Mouse (Mus musculus) 416B (cell line): ENCODE measurements around the gene Cyp2d26.
A peak's percentile ranks its signal among the peaks of the same experiment; 100 is the strongest.
"Not testable (repeated sequence)": the region's sequence is repeated elsewhere in the genome, so short reads cannot be mapped to it uniquely, and the experiment has no call there.

Source experiments
- DNase-seq: peaks from one replicate; pipeline ENCODE4 v3.0.0; 2011; ENCODE audit warnings: low read depth

Gene Cyp2d26

DNA sequence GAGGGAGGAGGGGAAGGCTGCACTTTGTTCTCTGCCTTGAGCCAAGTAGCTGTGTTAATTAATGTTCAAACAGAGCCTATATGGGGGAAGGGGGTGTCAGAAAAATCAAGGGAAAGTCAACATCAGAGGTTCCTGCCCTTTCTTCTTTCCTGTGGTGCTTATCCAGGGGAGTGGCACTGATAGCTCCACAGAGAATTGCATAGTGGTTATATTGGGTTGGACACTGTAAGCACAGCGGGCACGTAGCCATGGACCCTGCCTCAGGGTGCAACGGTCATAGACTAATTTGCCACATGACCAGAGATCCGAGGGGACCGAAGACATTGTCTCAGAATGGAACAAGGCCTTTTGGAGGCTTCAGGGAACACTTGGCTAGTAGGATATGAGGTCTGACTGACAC, at the start of gene Cyp2d26:
Gene Cyp2d26 (minus strand): TSS at position 18 of the 400 bp plus-strand sequence.
- no peak for DNase-seq

DNA sequence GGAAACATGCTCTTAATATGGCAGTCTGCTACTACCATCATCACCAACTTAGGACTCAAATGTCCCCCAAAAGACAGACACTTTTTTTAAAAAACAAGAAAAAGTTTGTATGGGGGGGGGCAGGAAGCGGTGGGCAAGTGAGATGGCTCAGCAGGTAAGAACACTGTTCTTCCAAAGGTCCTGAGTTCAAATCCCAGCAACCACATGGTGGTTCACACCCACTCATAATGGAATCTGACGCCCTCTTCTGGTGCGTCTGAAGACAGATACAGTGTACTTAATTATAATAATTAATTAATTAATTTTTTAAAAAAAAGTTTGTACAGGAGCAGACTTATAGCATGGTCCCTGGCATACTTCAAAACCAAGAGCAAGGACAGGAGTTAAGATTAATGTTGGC, 45.1 kb upstream of the Cyp2d26 start:
- DNase-seq, result no peak

DNA sequence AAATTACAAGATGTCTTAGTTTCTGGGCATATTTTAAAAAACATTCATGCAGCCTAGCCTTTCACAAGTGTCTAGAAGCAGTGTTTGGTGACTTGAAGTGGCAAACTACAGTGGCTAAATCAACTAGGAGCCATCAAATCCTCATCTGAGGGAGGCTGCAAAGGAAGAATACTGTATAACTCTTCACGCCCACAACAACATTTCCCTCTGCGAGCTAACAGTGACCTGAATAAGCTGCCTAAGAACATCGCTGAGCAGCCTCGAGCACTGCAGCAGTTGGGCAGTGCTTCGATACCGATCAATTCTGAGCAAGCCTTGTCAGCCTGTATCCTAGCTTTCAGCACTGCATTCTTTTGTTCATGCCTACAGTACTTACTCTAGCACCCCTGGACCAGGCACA, 35.8 kb upstream of the Cyp2d26 start:
- no peak for DNase-seq

DNA sequence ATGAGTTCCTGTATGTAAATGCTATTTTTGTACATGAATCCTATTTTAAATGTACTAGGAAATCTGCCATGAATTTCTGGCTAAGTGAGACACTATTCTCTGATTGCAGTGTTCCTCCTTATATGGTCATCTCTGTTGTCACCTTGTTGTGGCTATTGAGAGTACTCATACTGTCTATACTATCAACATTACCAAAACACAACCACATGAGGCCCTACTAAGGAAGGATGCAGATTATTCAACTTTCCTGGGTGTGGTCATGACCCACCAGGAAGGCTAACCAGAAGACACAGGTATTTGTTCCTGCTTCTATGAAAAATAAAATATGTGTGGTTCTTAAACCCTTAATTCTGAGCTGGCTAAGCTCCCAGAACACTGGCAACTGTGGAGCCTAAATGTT, 31.8 kb upstream of the Cyp2d26 start:
- DNase-seq, result peak; percentile 58

DNA sequence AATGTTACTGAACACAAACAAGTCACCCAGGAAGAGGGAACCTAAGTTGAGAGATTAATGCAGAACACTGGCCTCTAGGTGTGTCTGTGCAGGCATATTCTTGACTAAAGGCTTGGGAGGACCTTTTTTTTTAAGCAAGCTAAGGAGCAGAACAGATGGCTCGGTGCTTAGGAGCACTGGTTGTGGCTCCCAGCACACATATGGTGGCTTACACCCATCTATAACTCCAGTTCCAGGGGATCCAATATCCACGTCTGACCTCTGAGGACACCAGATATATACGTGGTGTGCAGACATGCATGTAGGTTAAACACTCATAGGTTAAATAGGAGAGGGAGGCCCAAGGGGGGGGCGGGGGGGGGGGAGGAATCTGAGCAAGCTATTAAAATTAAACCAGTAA, 28.3 kb upstream of the Cyp2d26 start:
- DNase-seq, result no peak

DNA sequence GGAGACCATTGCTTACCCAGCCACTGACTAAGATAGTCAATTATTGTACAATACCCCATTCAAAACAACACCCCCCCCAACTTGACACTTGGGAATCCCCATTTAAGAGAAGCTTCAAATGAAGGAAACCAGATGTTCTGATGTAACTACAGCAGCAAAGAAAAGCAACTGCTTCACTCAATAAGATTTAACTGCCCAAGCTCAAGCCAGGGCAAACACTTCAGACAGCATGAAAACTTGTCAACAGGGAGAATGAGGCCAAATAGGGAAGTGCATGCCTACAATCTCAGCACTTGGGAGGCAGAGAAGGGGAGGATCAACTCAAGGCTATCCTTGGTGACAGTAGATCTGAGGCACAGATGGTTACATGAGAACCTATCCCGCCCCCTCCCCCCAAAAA, 27.6 kb upstream of the Cyp2d26 start:
- DNase-seq, result no peak

DNA sequence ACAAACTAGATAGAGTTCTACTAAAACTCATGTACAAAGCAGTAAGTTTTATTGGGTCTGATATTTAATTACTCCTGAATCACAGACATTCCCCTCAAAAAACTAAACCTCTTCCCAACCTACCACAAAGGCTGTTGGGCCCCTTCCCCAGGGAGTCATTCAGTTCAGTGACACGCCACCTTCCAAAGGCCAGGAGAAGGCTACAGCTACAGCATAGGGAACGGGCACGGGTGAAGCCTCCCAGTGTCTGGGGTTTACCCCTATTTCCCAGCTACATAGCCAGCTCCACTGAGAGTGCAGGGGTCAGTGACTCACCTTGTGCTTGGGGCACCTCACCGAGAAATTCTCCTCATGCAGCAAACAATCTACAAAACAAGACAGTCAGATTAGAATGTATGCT, 21.2 kb upstream of the Cyp2d26 start:
- DNase-seq, result no peak

DNA sequence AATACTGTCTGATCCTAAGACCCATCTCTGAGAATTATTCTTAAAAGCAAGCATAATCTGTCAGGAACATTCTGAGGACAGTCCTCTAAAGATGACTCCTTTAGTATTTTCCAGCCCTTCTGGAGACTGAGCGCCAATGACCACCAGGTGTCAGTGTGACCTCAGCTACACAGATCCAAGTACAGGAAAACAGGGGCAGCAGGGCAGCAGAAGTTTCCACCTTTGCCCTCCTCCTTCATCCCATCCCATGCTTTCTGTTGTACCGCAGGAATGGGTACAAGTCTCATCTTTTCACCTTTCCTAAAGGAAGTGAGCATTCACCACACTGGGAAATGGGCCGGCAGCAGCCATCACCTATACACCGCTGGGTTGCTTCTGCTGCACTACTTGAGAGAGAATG, 20.7 kb upstream of the Cyp2d26 start:
- DNase-seq, result peak; percentile 71

DNA sequence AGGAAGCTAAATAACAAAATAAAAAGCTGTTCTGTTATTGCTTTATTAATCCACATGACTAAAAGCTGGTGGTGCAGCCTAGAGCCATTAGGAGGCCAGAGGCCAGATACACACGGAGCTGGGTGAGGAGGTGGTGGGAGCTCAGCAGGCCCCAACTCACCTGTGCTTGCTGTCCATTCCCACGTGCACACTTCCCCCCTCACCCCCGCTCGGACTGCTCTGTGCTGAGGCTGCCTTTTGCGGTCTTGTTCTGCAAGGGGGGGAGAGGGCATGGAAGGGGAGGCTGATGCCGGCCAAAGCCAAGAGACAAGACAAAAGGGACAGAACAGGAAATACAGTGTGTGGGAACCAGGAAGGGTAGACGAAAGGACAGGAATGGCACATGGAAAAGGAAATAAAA, 20.2 kb upstream of the Cyp2d26 start:
- DNase-seq, result no peak

DNA sequence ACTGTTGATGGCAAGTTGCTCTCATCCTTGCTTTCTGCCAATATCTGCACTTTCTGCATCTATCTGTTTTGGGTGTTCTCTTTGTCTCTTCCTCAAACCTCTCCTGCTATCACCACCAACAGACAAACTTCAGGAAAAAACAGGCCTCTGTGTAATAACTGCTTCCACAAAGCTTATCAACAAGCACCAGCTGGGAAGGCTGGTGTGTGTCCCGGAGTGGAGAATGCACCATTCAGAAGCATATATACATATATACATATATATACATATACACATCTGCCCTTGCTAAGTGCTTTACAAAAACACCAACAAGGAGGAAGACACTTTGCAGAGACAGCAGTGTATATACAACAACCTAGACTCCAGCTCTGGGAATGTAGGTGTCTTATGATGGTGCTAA, 16.5 kb upstream of the Cyp2d26 start:
- no peak for DNase-seq

DNA sequence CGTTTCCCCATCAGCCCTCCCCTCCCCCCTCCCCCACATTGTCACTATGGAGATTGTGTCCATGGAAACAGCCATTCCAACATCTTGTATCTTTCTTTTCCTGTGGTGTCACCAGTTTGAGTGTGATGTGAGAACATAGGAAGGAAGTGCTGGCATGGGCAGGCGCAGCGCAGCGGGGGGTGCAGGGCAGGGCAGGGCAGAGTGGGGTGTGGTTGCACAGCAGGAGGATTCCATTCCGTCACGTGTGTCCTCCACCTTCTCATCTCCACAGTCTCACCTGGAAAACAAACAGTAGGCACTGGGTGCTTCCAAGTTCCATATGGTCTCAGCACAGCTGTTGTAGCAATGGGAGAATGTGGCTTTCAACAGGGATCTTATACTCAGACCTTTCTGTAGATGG, 15.4 kb upstream of the Cyp2d26 start:
- no peak for DNase-seq

DNA sequence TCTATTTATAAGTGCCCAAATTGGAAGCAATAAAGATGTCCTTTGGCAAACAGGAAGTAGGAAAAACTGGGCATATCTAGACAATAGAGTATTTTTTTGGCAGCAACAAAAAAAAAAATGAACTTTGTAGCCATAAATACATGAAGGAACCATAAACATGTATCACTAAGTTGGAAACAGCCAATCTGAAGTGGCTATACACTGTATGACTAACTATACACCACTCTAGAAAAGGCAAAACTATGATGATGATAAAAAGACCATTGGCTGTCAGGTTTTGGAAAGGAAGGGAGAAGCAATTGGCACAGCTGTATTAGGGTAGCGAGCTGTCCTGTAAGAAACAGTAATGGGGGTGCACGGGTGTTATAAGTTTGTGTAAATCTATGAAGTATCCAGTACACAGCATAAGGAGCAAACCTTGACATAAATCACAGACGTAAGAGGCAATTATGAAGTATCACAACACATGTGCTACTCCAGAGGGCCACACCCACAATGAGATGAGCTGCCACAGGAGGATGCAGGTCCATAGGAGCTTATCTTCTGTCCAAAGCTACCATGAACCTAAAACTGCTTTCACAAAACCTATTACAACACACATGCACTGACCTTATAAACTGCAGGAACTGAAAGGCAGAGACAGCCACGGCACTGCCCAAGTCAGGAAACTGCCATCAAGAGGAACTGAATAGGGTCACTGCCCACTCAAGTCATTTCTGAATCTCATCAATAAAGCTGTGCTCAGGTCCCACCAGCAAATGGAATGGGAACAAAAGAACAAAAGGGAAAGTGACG, 13.1 kb upstream of the Cyp2d26 start:
- peak; percentile 22 for DNase-seq

DNA sequence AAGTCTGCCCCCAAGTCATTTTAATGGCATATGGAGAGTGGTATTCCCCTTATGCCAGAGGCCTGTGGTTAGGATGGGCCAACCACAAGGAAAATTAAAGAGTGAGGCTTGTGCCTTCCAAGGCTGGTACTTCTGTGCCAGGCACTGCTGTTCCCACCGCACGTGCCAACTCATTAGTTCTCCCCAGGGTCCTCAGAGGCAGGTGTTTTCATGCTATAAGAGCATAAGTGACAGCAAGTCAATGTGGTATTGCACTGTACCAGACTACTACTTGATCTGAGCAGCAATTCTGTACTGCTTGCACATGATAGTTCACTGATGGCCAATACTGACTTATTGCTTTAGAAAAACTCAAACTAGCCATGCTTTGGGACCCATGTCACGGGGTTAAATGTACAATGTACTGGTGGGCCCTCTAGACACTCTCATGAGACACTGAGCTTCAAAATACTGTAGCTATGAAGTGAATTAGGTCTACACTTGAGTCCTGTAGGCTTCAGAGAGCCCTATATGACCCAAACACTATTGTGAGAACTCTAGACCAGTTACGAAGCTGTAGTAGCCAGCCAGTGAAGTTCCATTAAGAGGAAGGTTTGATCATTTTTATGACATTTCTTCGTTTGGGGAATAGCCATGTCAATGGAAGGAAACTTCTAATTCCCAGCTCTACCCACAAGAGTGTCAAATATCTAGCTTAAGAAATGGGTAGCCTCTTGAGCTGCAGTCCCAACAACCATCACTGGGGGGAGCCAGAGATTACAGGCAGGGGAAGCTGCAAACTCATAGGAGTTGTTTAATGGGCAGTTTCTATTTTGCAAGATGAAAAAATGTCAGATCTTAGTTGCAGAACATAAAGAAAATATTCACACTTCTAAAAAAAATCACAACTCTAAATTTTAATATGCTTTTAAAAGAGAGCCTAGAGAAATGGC, 10.9 kb upstream of the Cyp2d26 start:
- peak; percentile 82 for DNase-seq

DNA sequence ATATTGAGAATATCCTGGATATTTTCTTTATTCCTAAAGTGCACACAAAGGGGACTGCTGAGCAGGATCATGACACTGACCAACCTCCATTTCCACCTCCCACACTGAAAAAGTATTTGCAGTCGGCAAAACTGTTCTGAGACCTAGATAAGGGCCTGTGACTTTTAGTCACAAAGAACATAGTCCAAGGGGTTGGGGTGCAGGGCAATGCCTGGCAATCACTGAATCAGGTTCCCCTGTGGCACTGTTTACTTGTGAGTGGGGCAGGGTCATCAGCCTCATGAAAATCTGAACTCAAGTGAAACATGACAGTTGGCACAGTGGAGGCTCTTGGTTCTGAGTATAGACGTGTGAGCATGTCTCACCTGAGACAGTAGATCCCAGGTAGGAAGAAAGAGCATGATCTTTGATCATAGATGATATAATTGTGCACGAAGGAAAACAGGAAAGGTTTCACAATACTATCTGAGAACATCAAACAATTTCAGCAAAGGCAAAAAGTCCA, 1.9 kb upstream of the Cyp2d26 start:
- no peak for DNase-seq

DNA sequence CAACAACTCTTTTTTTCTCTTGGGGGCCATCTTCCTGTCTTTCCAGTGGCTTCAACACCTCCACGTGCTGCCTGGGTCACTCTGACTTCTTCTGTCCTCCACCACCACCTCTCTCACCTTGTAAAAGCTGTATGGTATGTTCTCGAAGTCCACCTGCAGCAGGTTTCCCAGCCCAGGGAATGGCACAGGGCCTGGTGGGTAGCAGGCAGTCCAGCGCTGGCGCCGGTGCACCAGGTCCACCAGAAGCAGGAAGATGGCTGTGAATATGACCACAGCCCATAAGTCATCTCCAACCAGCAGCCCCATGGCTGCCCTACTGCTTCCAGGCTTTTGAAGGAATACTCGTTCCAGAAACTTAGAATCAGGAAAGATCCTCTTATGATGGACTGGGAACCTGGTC, 226 bp downstream of the Cyp2d26 start:
- no peak for DNase-seq

DNA sequence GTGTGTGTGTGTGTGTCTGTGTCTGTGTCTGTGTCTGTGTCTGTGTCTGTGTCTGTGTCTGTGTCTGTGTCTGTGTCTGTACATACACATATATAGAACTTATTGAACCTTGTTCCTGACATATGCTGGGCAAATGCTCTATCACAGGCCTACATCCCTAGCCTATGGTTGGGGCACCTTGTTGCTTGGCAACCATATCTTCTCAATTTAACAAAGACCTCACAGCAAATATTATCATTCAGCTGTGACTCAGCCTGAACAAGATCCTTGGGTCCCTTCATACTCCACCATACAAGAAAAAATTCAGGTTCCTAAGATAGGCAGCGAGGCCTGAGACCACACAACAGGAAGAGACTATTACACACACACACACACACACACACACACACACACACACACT, 640 bp downstream of the Cyp2d26 start:
- DNase-seq, result no peak

DNA sequence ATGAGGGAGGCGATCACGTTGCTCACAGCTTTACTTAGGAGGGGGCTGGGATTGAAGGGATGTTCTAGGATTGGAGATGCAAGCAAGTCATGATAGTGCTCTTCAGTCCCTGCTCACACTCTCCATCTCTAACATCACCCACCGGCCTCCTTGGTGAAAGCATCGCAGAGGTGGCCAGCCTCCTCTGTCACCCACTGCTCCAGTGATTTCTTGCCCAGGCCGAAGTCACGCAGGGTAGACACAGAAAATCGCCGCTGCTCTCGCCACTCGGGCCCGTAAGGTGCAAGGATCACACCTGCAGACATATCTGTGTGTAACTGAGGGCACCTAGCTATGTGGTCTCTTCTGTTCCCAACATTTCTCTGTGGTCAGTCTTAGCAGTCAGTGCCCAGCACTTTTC, 1.5 kb downstream of the Cyp2d26 start:
- no peak for DNase-seq

DNA sequence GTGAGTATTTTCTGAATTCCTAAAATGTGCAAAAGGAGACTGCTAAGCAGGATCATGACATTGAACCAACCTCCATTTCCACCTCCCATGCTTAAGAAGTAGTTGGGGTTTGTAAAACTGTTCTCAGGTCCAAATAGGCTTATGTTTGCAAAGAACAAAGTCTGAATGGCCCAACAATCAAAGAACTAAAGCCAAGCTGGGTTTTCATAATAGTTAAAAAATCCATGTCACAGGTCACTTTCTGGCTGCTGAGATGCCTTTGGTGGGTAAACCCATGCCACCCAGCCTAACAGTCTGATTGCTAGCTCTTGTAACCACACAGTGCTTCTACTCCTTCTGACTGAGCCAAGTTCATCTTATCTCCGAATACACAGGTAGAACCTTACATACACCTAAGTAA, 9.5 kb downstream of the Cyp2d26 start:
- DNase-seq, result no peak

DNA sequence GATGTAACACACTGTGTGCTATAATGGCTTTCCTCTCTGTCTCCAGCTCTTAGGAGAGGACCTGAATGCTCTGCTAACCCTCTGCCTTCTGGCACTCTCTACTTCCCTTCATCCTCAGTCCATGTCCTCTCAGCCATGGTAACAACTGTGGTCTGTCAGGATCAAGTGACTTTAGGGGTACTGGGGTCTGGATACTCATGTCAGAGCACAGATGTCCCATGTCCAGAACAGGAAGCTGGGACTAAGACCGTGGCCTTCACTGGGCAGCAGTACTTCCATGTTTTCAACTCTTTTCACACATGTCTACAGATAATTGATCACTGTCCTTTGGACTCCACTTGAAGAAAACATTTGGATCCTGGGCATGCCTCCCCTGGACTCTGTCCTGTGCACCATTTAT, 10.3 kb downstream of the Cyp2d26 start:
- DNase-seq, result no peak

DNA sequence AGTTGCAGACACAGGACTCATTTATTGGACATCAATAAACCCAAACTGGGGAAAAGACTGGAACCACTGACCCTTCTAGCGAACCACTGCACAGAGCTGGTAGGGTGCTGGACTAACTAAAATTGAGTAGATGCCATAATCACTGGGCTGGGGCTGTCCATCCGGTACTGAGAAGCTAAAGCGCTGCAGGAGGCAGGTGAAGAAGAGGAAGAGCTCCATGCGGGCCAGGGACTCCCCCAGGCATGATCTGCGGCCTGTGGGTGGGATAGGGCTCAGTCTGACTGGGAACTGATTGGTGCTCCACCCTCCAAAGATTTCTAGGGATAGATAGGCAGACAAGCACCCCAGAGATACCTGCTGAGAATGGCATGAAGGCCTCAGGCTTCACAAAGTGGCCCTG, 16.2 kb downstream of the Cyp2d26 start:
- DNase-seq, result not testable (repeated sequence)

DNA sequence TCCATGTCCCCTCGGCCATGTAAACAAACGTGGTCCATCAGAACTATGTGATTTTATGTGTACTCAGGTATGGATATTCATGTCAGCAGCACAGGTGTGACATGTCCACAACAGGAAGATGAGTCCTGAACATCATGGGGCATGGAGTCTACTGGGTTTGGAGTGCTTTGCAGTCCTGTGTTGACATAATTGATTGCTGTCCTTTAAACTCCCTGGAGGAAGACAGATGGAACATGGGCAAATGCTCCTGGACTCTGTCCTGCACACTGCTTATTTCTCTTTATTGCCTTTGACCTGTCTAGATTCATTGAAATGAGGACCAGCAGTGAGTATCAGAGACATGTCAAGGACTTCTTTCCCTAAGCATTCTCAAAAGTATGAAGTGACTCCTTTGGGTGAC, 28.2 kb downstream of the Cyp2d26 start:
- DNase-seq, result no peak

DNA sequence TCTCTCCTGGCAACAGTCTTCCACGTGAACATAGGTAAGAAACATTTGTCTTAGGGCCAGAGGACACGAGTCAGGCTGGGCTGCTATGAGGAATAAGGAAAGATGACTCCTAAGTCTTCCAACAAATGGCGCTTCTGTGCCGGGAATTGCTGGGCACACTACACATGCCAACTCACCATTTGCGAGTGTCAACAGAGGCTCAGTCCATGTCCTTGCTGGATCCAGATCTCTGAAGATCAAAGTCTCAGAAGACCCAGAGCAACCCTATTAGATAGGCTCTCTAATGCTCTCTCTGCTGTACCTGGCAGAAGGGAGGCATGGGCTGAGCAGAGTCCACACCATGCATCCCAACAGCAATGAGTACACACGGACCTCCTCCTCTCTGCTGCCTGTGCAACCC, 29.2 kb downstream of the Cyp2d26 start:
- no peak for DNase-seq
